Mouse (Mus musculus) lung, postnatal 0 days (tissue): Measurements from ENCODE around the gene Abhd17c.

Experiments
- CTCF ChIP-seq: IDR thresholded peaks from 2 replicates; pipeline ENCODE4 v1.5.1; 2016; ENCODE audit warnings: antibody characterized with exemption, mild to moderate bottlenecking
- EP300 ChIP-seq: IDR thresholded peaks from 2 replicates; pipeline ENCODE4 v1.6.1; 2016; ENCODE audit warnings: antibody characterized with exemption, mild to moderate bottlenecking, control low read depth

GRCm38 (mm10) chr7:84088971-84089370, 62.7 kb downstream of the Abhd17c start:
- TF ChIP-seq CTCF, result peak; percentile 95
- no peak for TF ChIP-seq EP300
